Mouse (Mus musculus): ENCODE data around the gene Cdc42bpa.

DNA sequence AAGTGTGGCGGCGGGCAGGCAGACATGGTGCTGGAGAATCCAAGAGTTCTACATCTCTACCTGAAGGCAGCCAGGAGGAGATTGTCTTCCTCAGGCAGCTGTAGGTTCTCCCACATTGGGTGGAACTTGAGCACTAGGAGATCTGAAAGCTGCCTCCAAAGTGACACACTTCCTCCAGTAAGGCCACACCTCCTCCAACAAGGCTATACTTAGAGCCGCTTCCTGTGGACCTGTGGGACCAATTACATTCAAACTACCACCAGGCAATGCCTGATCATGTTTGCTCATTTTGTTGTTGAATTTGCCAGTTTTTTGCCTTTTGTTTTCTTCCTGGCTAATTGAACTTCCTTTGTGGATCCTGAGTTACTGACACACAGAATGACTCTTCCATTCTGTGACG is 187.8 kb downstream of the Cdc42bpa start:
- no peak for TF ChIP-seq CTCF (conservative IDR thresholded peaks at IDR 0.05; ENCODE audit: low read length)
- no peak for TF ChIP-seq POU5F1 (IDR thresholded peaks at IDR 0.05; ENCODE audit: borderline replicate concordance, low read length)
